Mouse (Mus musculus) B cell, adult 62 days (primary cell): ENCODE measurements around the gene Abracl. TPM values are rescaled to one million over a fixed set of nuclear protein-coding genes. Genes with fewer than 3 reads are reported as not detected.

ENCODE experiments used
- total RNA-seq: library from RNA; stranded (reverse); gene quantifications from 4 replicates; pipeline ENCODE4 v1.2.4, GENCODE M21; 2023

Gene Abracl
- total RNA-seq, result 56.6 to 69.1 TPM (median 65.2 TPM) in 4 replicates

DNA sequence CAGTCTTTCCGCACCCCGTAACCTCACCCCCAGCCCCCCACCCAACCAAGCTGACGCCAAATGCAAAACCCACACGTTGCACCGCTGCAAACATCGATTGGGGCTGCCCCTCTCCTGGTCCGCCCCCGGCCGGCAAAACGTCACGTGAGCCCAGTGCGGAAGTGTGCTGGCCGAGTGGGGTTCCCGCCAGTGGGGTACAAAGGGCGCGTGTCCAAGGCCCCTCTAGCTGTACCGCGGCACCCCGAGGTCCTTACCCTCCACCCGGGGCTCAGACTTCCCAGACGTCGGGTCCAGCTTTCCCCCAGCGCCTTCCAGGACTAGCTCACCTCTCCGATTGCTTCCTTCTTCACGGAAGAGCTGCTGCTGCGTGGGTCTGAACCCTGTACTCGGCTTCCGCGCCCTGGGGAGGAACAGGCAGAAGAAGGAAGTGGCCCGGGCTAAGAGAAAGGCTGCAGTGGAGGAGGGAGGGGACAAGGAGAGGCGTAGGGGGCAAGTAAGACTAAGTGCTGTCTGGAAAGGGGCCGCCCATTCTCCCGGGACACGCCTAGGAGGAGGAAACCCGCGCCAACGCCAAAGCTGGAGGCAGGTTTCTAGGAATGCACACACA is at the start of gene Abracl:
Gene Abracl (minus strand): TSS at position 548 of the 607 bp plus-strand sequence.

DNA sequence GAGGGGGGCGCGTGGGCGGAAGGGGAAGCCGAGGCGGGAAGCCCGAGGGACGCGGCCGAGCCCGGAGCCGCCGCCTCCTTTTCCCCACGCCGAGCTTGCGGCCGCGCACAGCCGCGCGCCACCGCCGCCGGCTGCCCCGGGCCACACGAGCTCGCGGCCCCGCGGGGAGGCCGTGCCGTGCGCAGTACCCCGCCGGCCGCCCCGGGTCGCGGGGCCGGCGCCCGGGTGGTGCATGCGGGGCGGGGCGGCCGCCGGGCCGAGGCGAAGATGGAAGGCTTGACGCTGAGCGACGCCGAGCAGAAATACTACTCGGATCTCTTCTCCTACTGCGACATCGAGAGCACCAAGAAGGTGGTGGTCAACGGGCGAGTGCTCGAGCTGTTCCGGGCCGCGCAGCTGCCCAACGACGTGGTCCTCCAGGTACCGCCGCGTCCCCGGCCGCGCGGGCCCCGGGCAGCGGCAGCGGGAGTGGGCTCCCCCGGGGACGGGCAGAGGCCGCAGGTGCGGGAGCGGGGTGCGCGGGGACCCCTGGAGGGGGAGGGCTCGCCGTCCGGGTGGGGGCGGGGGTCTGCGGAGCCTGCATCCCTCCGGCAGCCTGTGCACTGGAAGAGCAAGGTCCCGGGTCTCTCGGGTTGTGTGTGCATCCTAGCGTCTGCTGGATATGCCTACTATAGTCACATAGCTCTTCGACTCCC is 32.8 kb upstream of the Abracl start, which contains the start of gene Reps1:
Gene Reps1 (plus strand): TSS at position 166 of the 695 bp plus-strand sequence.

Other genes with a start within 250 kb of the Abracl start
- gene Txlnb, start 227.1 kb downstream of the Abracl start, total RNA-seq, result 0.18 to 0.36 TPM (median 0.26 TPM) in 3 of 4 replicates, not detected in the other
- gene Heca, start 75.2 kb downstream of the Abracl start, total RNA-seq, result 73.2 to 82.8 TPM (median 77.5 TPM) in 4 replicates
- gene Reps1, start 32.6 kb upstream of the Abracl start, total RNA-seq, result 52.1 to 63.7 TPM (median 58.9 TPM) in 4 replicates
- gene Ect2l, start 187.6 kb upstream of the Abracl start, total RNA-seq, result not detected in 4 replicates
- gene Ccdc28a, start 211.7 kb upstream of the Abracl start, total RNA-seq, result 16.1 to 21.7 TPM (median 18.4 TPM) in 4 replicates